Mouse (Mus musculus) brain, embryonic 14.5 days (tissue): ENCODE measurements at regions not wholly inside any gene's neighbourhood (a gene's known extent, or its start where the extent isn't known, plus 50 kb on each side); places are given as distances from the start of the nearest gene placed in this dataset.

Experiments
- CTCF ChIP-seq: fragments of 200-500 bp; IDR thresholded peaks from 2 replicates; pipeline ENCODE4 v1.5.1; 2012; ENCODE audit warnings: inconsistent platforms, mild to moderate bottlenecking, moderate library complexity, borderline replicate concordance; ENCODE audit not compliant: insufficient read depth, insufficient read length; ENCODE audit errors: extremely low read depth
- POLR2A ChIP-seq: fragments of 200-500 bp; IDR thresholded peaks from 2 replicates; pipeline ENCODE4 v1.6.1; 2012; ENCODE audit warnings: mild to moderate bottlenecking, inconsistent platforms, borderline replicate concordance; ENCODE audit not compliant: poor library complexity, insufficient read depth, insufficient read length, severe bottlenecking; ENCODE audit errors: extremely low read depth

GRCm38 (mm10) chr9:72170235-72170634 lies 58.6 kb upstream of the Tcf12 start:
- no peak for TF ChIP-seq CTCF
- TF ChIP-seq POLR2A: no peak
